Mouse (Mus musculus): ENCODE measurements around the gene Lcorl. TPM values are rescaled to one million over a fixed set of nuclear protein-coding genes. Genes with fewer than 3 reads are reported as not detected.

The Lcorl gene
- polyA plus RNA-seq, 1 experiment: 1.1 TPM

- no peaks in the 10 kb centered on the region for H3K36me3 ChIP-seq (ENCODE audit: control insufficient read depth, insufficient read depth, low read length)
- no peak overlapping the region for H3K4me3 ChIP-seq (ENCODE audit: insufficient read depth, low read depth, low read length)
- DNase-seq: no peak
- H3K27ac ChIP-seq (ENCODE audit: insufficient read depth, low read depth, low read length): no peak overlapping the region
- H3K27me3 ChIP-seq (replicated peaks; ENCODE audit: control insufficient read depth, insufficient read depth, low read length): no peaks in the 10 kb centered on the region
- TF ChIP-seq POLR2A (IDR thresholded peaks at IDR 0.05; ENCODE audit: low read depth, low read length) (no peak), CTCF (conservative IDR thresholded peaks at IDR 0.05; ENCODE audit: insufficient read depth, insufficient read length, low read depth, low read length) (no peak)
- no peaks in the 10 kb centered on the region for H3K4me1 ChIP-seq (ENCODE audit: control insufficient read depth, insufficient read depth, low read length)
These were observed 177.5 kb downstream of the Lcorl start for GRCm38 (mm10) chr5:45679955-45680354.

DNA sequence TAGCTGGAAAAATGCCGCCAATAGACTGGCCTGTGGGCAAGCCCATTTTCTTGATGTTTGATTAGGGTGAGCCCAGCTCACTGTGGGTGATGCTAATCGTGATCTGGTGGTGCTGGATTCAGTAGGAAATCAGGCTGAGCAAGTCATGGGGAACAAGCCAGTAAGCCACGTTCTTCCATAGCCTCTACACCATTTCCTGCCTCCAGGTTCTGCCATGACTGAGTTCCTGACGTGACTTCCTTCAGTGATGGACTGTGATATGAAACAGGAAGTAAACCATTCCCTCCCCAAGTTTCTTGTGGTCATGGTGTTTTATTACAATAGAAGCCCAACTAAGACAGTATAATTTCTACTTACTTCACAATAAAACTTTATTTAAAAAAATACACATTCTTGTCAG lies 179.8 kb downstream of the Lcorl start:
- H3K27me3 ChIP-seq (replicated peaks; ENCODE audit: control insufficient read depth, insufficient read depth, low read length): no peaks in the 10 kb centered on the region
- TF ChIP-seq CTCF (conservative IDR thresholded peaks at IDR 0.05; ENCODE audit: insufficient read depth, insufficient read length, low read depth, low read length) (no peak), POLR2A (IDR thresholded peaks at IDR 0.05; ENCODE audit: low read depth, low read length) (no peak)
- WGBS: 74% methylated on average over 4 of the region's 4 CpGs
- H3K4me3 ChIP-seq (ENCODE audit: insufficient read depth, low read depth, low read length): no peak overlapping the region
- H3K36me3 ChIP-seq (ENCODE audit: control insufficient read depth, insufficient read depth, low read length): no peaks in the 10 kb centered on the region
- no peak for DNase-seq
- no peaks in the 10 kb centered on the region for H3K4me1 ChIP-seq (ENCODE audit: control insufficient read depth, insufficient read depth, low read length)
- no peak overlapping the region for H3K27ac ChIP-seq (ENCODE audit: insufficient read depth, low read depth, low read length)

- TF ChIP-seq CTCF (conservative IDR thresholded peaks at IDR 0.05; ENCODE audit: insufficient read depth, insufficient read length, low read depth, low read length): no peak
- no peak for TF ChIP-seq POLR2A (IDR thresholded peaks at IDR 0.05; ENCODE audit: low read depth, low read length)
- no peak overlapping the region for H3K27ac ChIP-seq (ENCODE audit: insufficient read depth, low read depth, low read length)
- no peak overlapping the region for H3K4me3 ChIP-seq (ENCODE audit: insufficient read depth, low read depth, low read length)
- H3K36me3 ChIP-seq (ENCODE audit: control insufficient read depth, insufficient read depth, low read length): no peaks in the 10 kb centered on the region
- no peaks in the 10 kb centered on the region for H3K27me3 ChIP-seq (replicated peaks; ENCODE audit: control insufficient read depth, insufficient read depth, low read length)
- no peak for DNase-seq
- 93% methylated on average over 1 of the region's 1 CpGs for WGBS
- no peaks in the 10 kb centered on the region for H3K4me1 ChIP-seq (ENCODE audit: control insufficient read depth, insufficient read depth, low read length)
These were observed 182.4 kb downstream of the Lcorl start for GRCm38 (mm10) chr5:45675032-45675431.

DNA sequence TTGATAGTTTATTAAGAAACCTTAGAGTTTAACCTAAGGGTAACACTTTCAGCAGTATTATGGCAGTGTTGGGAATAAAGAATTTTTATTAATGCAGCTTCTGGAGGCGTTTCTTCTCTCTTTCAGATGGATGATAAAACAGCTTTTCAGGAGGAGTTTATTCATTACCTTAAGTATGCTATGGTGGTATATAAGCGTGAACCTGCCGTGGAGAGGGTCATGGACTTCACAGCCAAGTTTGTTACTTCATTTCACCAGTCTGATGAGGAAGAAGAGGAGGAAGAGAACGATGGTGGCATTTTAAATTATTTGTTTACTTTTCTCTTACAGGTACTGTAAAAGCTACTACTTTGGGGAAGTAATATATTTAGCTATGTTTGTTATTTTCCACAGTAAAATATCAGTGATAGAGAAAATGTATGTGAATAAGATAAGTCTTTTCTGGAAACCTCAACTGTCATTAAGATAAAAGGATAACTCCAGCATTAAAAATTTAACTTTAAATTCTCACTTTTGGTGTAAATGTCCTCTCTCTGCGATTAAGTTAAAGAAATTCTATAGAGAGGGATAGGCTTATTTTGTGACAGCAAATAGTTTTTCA lies 186.4 kb downstream of the Lcorl start:
- Histone ChIP-seq H3K36me3 (ENCODE audit: control insufficient read depth, insufficient read depth, low read length) (no peaks in the 10 kb centered on the region), H3K27ac (ENCODE audit: insufficient read depth, low read depth, low read length) (no peak overlapping the region), H3K4me1 (ENCODE audit: control insufficient read depth, insufficient read depth, low read length) (no peaks in the 10 kb centered on the region; the same call in 1 of the 2 replicates), H3K27me3 (replicated peaks; ENCODE audit: control insufficient read depth, insufficient read depth, low read length) (no peaks in the 10 kb centered on the region), H3K4me3 (ENCODE audit: insufficient read depth, low read depth, low read length) (no peak overlapping the region)
- TF ChIP-seq POLR2A (IDR thresholded peaks at IDR 0.05; ENCODE audit: low read depth, low read length): no peak
- TF ChIP-seq CTCF (conservative IDR thresholded peaks at IDR 0.05; ENCODE audit: insufficient read depth, insufficient read length, low read depth, low read length): no peak
- whole genome bisulfite sequencing: 46% methylated on average over 5 of the region's 5 CpGs
- DNase-seq: no peak

GRCm38 (mm10) chr5:45670280-45670670 lies 187.1 kb downstream of the Lcorl start:
- H3K36me3 ChIP-seq (ENCODE audit: control insufficient read depth, insufficient read depth, low read length): no peaks in the 10 kb centered on the region
- WGBS: under 1% methylated on average over 13 of the region's 13 CpGs
- H3K27ac ChIP-seq (ENCODE audit: insufficient read depth, low read depth, low read length): no peak overlapping the region
- H3K27me3 ChIP-seq (replicated peaks; ENCODE audit: control insufficient read depth, insufficient read depth, low read length): no peaks in the 10 kb centered on the region
- no peak for DNase-seq
- peak overlapping the region; percentile 88 for H3K4me3 ChIP-seq (ENCODE audit: insufficient read depth, low read depth, low read length)
- TF ChIP-seq POLR2A (IDR thresholded peaks at IDR 0.05; ENCODE audit: low read depth, low read length) (no peak), CTCF (conservative IDR thresholded peaks at IDR 0.05; ENCODE audit: insufficient read depth, insufficient read length, low read depth, low read length) (no peak)
- H3K4me1 ChIP-seq (ENCODE audit: control insufficient read depth, insufficient read depth, low read length): no peaks in the 10 kb centered on the region; the same call in 1 of the 2 replicates

DNA sequence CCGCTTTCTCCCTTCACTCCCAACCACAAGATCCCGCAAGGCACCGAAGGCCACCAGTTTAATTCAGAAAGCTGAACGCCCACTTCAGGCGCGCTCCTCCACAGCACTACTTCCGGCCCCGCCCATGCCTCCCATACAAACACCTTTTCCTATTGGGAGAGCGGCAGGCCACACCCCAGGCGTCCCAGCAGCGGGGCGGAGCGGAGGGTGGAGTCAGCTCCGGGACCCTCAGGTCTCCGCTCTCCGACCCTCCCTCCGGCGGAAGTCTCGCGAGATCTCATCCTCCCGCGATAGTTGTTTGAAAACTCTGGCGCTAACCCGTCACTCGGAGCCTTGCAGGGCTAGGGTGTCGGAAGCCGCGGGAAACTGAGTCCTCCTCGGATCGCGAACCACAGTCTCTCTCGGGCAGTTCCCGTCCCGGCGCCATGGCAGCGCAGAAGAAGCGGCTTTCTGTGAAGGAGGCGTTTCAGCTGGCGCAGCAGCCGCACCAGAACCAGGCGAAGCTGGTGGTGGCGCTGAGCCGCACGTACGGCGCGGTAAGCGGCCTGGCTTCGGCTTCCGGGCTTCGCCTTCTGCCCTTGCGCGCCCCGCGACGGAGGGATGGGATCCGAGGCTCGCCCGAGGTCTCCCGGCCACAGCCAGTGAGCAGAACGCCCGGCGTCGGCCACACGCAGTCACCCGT lies 187.7 kb downstream of the Lcorl start, which contains the start of gene Ncapg:
Ncapg (plus strand) TSS at position 322 of the 682 bp plus-strand sequence.
- peak within 1 kb of the TSS; percentile 61; the same call in 1 of the 2 replicates for H3K27ac ChIP-seq (ENCODE audit: insufficient read depth, low read depth, low read length)
- DNase-seq: peak; percentile 99
- WGBS: under 1% methylated on average over 66 of the region's 66 CpGs
- no peak for TF ChIP-seq CTCF (conservative IDR thresholded peaks at IDR 0.05; ENCODE audit: insufficient read depth, insufficient read length, low read depth, low read length)
- no peak for TF ChIP-seq POLR2A (IDR thresholded peaks at IDR 0.05; ENCODE audit: low read depth, low read length)
- H3K27me3 ChIP-seq (replicated peaks; ENCODE audit: control insufficient read depth, insufficient read depth, low read length): no peaks in the 10 kb centered on the region
- no peaks in the 10 kb centered on the region; the same call in 1 of the 2 replicates for H3K4me1 ChIP-seq (ENCODE audit: control insufficient read depth, insufficient read depth, low read length)
- H3K4me3 ChIP-seq (ENCODE audit: insufficient read depth, low read depth, low read length): peak within 1 kb of the TSS; percentile 92
- no peaks in the 10 kb centered on the region for H3K36me3 ChIP-seq (ENCODE audit: control insufficient read depth, insufficient read depth, low read length)

DNA sequence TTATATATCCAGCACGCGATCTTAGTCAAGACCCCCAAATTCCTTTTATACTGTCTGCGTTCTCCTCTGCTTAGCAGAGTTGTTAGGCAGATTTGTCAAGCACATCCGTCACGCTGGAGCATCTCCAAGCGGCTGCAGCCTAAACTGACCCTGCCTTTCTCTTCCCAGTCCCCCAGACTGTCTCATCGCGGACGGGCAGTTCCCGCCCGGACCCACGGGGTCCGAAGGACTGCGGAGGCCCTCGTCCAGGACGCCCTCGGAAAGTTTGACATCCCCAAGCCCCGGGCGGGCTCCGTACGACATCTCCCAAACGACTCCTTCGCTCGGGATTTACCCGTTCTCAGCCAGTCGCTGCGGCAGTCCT lies 188.2 kb downstream of the Lcorl start:
- TF ChIP-seq POLR2A (IDR thresholded peaks at IDR 0.05; ENCODE audit: low read depth, low read length): no peak
- no peak for TF ChIP-seq CTCF (conservative IDR thresholded peaks at IDR 0.05; ENCODE audit: insufficient read depth, insufficient read length, low read depth, low read length)
- H3K36me3 ChIP-seq (ENCODE audit: control insufficient read depth, insufficient read depth, low read length): no peaks in the 10 kb centered on the region
- under 1% methylated on average over 27 of the region's 27 CpGs for WGBS
- H3K4me1 ChIP-seq (ENCODE audit: control insufficient read depth, insufficient read depth, low read length): no peaks in the 10 kb centered on the region; the same call in 1 of the 2 replicates
- peak overlapping the region; percentile 61; the same call in 1 of the 2 replicates for H3K27ac ChIP-seq (ENCODE audit: insufficient read depth, low read depth, low read length)
- no peaks in the 10 kb centered on the region for H3K27me3 ChIP-seq (replicated peaks; ENCODE audit: control insufficient read depth, insufficient read depth, low read length)
- no peak for DNase-seq
- H3K4me3 ChIP-seq (ENCODE audit: insufficient read depth, low read depth, low read length): peak overlapping the region; percentile 92

Data from kidney, adult 2 months (tissue).